ENCODE assay signal across 13 mouse cellular contexts in the genomic region with DNA sequence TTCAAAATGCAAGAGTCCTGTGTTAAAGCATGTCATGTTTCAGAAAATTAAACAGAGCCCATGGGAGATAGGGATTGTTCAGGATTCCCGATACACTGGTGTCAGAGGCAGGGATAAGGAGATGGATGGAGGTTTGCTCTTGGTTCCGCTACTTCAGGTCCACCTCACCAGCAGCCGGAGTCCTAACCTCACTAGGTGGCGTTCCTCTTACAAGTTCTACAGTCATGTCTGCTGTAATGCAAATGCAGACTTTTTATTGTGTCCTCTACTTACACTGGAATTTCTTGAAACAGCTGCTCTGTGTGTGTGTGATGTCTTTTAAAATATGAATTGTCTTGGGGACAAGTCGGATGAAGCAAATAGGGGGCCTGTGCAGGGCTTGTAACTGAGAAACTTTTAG.
A peak's percentile ranks its signal among the peaks of the same experiment; 100 is the strongest.
DNase-seq lines count a peak whose midpoint lies in the region; ATAC-seq and TF ChIP-seq lines count a peak whose summit lies in the region.
"Had no signal": no experiment of that assay in that cellular context is flagged by ENCODE, and none has a peak within 500 bp of the region (broad histone marks: within the 10 kb centered on the region; RNA-seq: fewer than 3 reads in every experiment).

No protein-coding gene starts in this region.

- H3K9me3 ChIP-seq in heart, embryonic 13.5 days: no peaks in the 10 kb centered on the region
- no peaks in the 10 kb centered on the region for H3K9me3 ChIP-seq in lung, embryonic 14.5 days (ENCODE audit: low read depth, low read length)
- H3K9me3 ChIP-seq in embryonic facial prominence, embryonic 15.5 days (replicated peaks): no peaks in the 10 kb centered on the region
- no peaks in the 10 kb centered on the region for H3K9me3 ChIP-seq in hindbrain, postnatal 0 days (ENCODE audit: low read length)
- H3K9me3 ChIP-seq: embryonic facial prominence, embryonic 12.5 days; forebrain, embryonic 13.5 days had no signal

- peak overlapping the region; percentile 82 for H3K4me2 ChIP-seq in heart, embryonic 13.5 days
- peak overlapping the region; percentile 16 for H3K4me2 ChIP-seq in lung, embryonic 14.5 days
- H3K4me2 ChIP-seq in embryonic facial prominence, embryonic 15.5 days (replicated peaks): no peak overlapping the region; the same call in 1 of the 2 replicates
- peak overlapping the region; percentile 17; the same call in 1 of the 2 replicates for H3K4me2 ChIP-seq in hindbrain, postnatal 0 days (ENCODE audit: low read depth, low read length)
- H3K4me2 ChIP-seq: embryonic facial prominence, embryonic 12.5 days; forebrain, embryonic 13.5 days had no signal

- peak overlapping the region; percentile 67 for H3K4me3 ChIP-seq in heart, embryonic 13.5 days
- no peak overlapping the region for H3K4me3 ChIP-seq in lung, embryonic 14.5 days (ENCODE audit: low read depth, low read length)
- H3K4me3 ChIP-seq in embryonic facial prominence, embryonic 15.5 days (replicated peaks): no peak overlapping the region
- H3K4me3 ChIP-seq in hindbrain, postnatal 0 days (ENCODE audit: low read length): no peak overlapping the region
- H3K4me3 ChIP-seq: embryonic facial prominence, embryonic 12.5 days; forebrain, embryonic 13.5 days had no signal

- TF ChIP-seq CTCF in lung, embryonic 14.5 days (IDR thresholded peaks at IDR 0.05; ENCODE audit: low read depth): no peak
- peak; percentile 29; the same call in 1 of the 2 replicates for TF ChIP-seq CTCF in hindbrain, postnatal 0 days (IDR thresholded peaks at IDR 0.05; ENCODE audit: low read depth)

- H3K9ac ChIP-seq in heart, embryonic 13.5 days: peak overlapping the region; percentile 85
- no peak overlapping the region for H3K9ac ChIP-seq in lung, embryonic 14.5 days
- H3K9ac ChIP-seq in embryonic facial prominence, embryonic 15.5 days: no peak overlapping the region
- H3K9ac ChIP-seq in hindbrain, postnatal 0 days (replicated peaks; ENCODE audit: low read length): no peak overlapping the region
- H3K9ac ChIP-seq: embryonic facial prominence, embryonic 12.5 days; forebrain, embryonic 13.5 days had no signal

- WGBS in heart, embryonic 13.5 days: 39% methylated on average over 5 of the region's 5 CpGs
- 54% methylated on average over 5 of the region's 5 CpGs for WGBS in lung, embryonic 14.5 days
- 67% methylated on average over 5 of the region's 5 CpGs for WGBS in embryonic facial prominence, embryonic 15.5 days
- 62% methylated on average over 5 of the region's 5 CpGs for WGBS in hindbrain, postnatal 0 days

- no peaks in the 10 kb centered on the region for H3K36me3 ChIP-seq in heart, embryonic 13.5 days
- no peaks in the 10 kb centered on the region for H3K36me3 ChIP-seq in lung, embryonic 14.5 days (ENCODE audit: insufficient read depth)
- no peaks in the 10 kb centered on the region for H3K36me3 ChIP-seq in embryonic facial prominence, embryonic 15.5 days
- H3K36me3 ChIP-seq in hindbrain, postnatal 0 days (ENCODE audit: insufficient read depth, low read length): no peaks in the 10 kb centered on the region
- H3K36me3 ChIP-seq: embryonic facial prominence, embryonic 12.5 days had no signal

- H3K4me1 ChIP-seq in heart, embryonic 13.5 days: peaks cover 47% of the 10 kb centered on the region
- H3K4me1 ChIP-seq in lung, embryonic 14.5 days (ENCODE audit: insufficient read depth): no peaks in the 10 kb centered on the region
- peaks cover 13% of the 10 kb centered on the region; the same call in 1 of the 2 replicates for H3K4me1 ChIP-seq in embryonic facial prominence, embryonic 15.5 days
- no peaks in the 10 kb centered on the region for H3K4me1 ChIP-seq in hindbrain, postnatal 0 days (ENCODE audit: insufficient read depth, low read length)

- no peaks in the 10 kb centered on the region for H3K27me3 ChIP-seq in heart, embryonic 13.5 days (replicated peaks)
- H3K27me3 ChIP-seq in lung, embryonic 14.5 days (ENCODE audit: insufficient read depth, low read length): no peaks in the 10 kb centered on the region
- peaks cover 6% of the 10 kb centered on the region; the same call in 1 of the 2 replicates for H3K27me3 ChIP-seq in embryonic facial prominence, embryonic 15.5 days
- H3K27me3 ChIP-seq in hindbrain, postnatal 0 days (ENCODE audit: insufficient read depth, low read length): no peaks in the 10 kb centered on the region

- no peak for DNase-seq in heart, adult 8-10 months (ENCODE audit: low spot score)
- no peak for DNase-seq in lung, embryonic 14.5 days
- no peak for DNase-seq in lung, postnatal 10 days
- no peak for DNase-seq in hindbrain, postnatal 0 days (ENCODE audit: low spot score)
- DNase-seq in thymus, postnatal 4 days: no peak
- DNase-seq in thymus, postnatal 25 days: no peak
- DNase-seq: adrenal gland, postnatal 25 days; cerebellum, postnatal 25 days; liver had no signal

- H3K27ac ChIP-seq in heart, embryonic 13.5 days (replicated peaks): peak overlapping the region; percentile 96
- peak overlapping the region; percentile 0; the same call in 1 of the 2 replicates for H3K27ac ChIP-seq in lung, embryonic 14.5 days (ENCODE audit: low read depth)
- peak overlapping the region; percentile 23; the same call in 1 of the 2 replicates for H3K27ac ChIP-seq in embryonic facial prominence, embryonic 15.5 days (replicated peaks)
- no peak overlapping the region for H3K27ac ChIP-seq in hindbrain, postnatal 0 days
- H3K27ac ChIP-seq: embryonic facial prominence, embryonic 12.5 days; forebrain, embryonic 13.5 days had no signal

- ATAC-seq in heart, embryonic 13.5 days (ENCODE audit: extremely low read depth, insufficient number of reproducible peaks, low FRiP score, low TSS enrichment): no peak
- ATAC-seq in lung, embryonic 14.5 days (ENCODE audit: insufficient read depth): no peak
- no peak for ATAC-seq in embryonic facial prominence, embryonic 15.5 days (ENCODE audit: insufficient number of reproducible peaks, low FRiP score, low TSS enrichment, low read depth)
- ATAC-seq in hindbrain, postnatal 0 days: no peak
- ATAC-seq: forebrain, embryonic 13.5 days had no signal
